Mouse (Mus musculus): ENCODE data around the gene Ctnna3. TPM values are rescaled to one million over a fixed set of nuclear protein-coding genes. Genes with fewer than 3 reads are reported as not detected.
"Not testable (repeated sequence)": the region's sequence is repeated elsewhere in the genome, so short reads cannot be mapped to it uniquely, and the experiment has no call there.

The Ctnna3 gene
- polyA plus RNA-seq, 2 experiments: 0.03 TPM; not detected in 1

GRCm38 (mm10) chr10:64396579-64396978, 966.7 kb downstream of the Ctnna3 start:
- Histone ChIP-seq H3K9me3 (ENCODE audit: control insufficient read depth, low read length) (no peaks in the 10 kb centered on the region), H3K27me3 (ENCODE audit: control insufficient read depth, insufficient read depth, low read length) (no peaks in the 10 kb centered on the region), H3K36me3 (replicated peaks; ENCODE audit: control insufficient read depth, insufficient read depth, low read depth) (no peaks in the 10 kb centered on the region), H3K9ac (replicated peaks) (no peak overlapping the region), H3K4me3 (ENCODE audit: insufficient read depth in 1 of 2, low read depth in 2 of 2, low read length in 2 of 2) (no peak overlapping the region), H3K4me2 (ENCODE audit: low read depth) (no peak overlapping the region), H3K27ac (no peak overlapping the region), H3K4me1 (replicated peaks; ENCODE audit: control insufficient read depth in 2 of 2, insufficient read depth in 2 of 2, low read length in 1 of 2) (no peaks in the 10 kb centered on the region)
- WGBS (ENCODE audit: insufficient replicate concordance): 32% methylated on average over 2 of the region's 2 CpGs
- ATAC-seq (ENCODE audit: insufficient read depth): no peak
- no peak for DNase-seq (ENCODE audit: low read depth in 3 of 3, low spot score in 3 of 3)
- TF ChIP-seq EP300 (IDR thresholded peaks at IDR 0.05; ENCODE audit: low read depth) (no peak), CTCF (IDR thresholded peaks at IDR 0.05; ENCODE audit: low read depth) (no peak)

DNA sequence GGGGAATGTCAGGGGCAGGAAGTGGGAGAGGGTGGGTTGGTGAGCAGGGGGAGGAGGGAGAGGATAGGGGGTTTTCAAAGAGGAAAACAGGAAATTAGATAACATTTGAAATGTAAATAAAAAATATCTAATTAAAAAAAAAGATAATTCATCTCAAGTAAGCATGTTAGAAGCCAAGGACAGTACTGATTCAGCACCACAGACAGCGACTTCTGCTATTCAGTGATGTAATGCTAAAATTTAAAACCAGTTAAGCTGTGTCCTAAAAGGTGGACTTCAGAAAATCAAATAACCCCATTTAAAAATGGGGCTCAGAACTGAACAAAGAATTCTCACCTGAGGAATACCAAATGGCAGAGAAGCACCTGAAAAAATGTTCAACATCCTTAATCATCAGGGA, 988.5 kb downstream of the Ctnna3 start:
- H3K9ac ChIP-seq (replicated peaks); DNase-seq (ENCODE audit: low read depth in 3 of 3, low spot score in 3 of 3); H3K9me3 ChIP-seq (ENCODE audit: control insufficient read depth, low read length); H3K27ac ChIP-seq; ATAC-seq (ENCODE audit: insufficient read depth); H3K4me3 ChIP-seq (ENCODE audit: insufficient read depth in 1 of 2, low read depth in 2 of 2, low read length in 2 of 2); H3K27me3 ChIP-seq (ENCODE audit: control insufficient read depth, insufficient read depth, low read length); H3K4me2 ChIP-seq (ENCODE audit: low read depth); H3K36me3 ChIP-seq (replicated peaks; ENCODE audit: control insufficient read depth, insufficient read depth, low read depth); H3K4me1 ChIP-seq (replicated peaks; ENCODE audit: control insufficient read depth in 2 of 2, insufficient read depth in 2 of 2, low read length in 1 of 2): not testable (repeated sequence)
- WGBS (ENCODE audit: insufficient replicate concordance): 11% methylated on average over 1 of the region's 1 CpGs

DNA sequence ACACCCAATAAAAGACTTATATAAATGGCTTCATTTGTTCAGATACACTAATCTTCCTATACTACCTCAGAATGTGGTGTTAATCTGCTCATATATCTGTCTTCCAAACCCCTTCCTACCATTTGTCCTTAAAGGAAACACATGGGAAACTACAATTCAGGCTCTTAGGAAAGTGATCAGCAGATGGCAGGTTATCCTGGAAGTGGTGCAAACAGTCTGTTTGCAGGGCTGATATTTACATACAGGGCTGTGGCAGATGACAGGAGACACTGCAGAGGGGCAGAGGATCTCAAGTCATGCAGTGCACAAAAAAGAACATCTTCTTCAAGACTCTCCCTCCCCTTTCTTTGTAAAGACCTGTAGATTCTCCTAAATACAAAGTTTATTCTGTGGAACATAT, 1008.8 kb downstream of the Ctnna3 start:
- no peaks in the 10 kb centered on the region for H3K4me1 ChIP-seq (replicated peaks; ENCODE audit: control insufficient read depth in 2 of 2, insufficient read depth in 2 of 2, low read length in 1 of 2)
- no peaks in the 10 kb centered on the region for H3K27me3 ChIP-seq (ENCODE audit: control insufficient read depth, insufficient read depth, low read length)
- H3K9ac ChIP-seq (replicated peaks): no peak overlapping the region
- DNase-seq (ENCODE audit: low read depth in 3 of 3, low spot score in 3 of 3): no peak
- no peak overlapping the region for H3K4me2 ChIP-seq (ENCODE audit: low read depth)
- no peak for TF ChIP-seq CTCF (IDR thresholded peaks at IDR 0.05; ENCODE audit: low read depth)
- H3K4me3 ChIP-seq (ENCODE audit: insufficient read depth in 1 of 2, low read depth in 2 of 2, low read length in 2 of 2): no peak overlapping the region
- no peak overlapping the region for H3K27ac ChIP-seq
- no peak for ATAC-seq (ENCODE audit: insufficient read depth)
- no peaks in the 10 kb centered on the region for H3K36me3 ChIP-seq (replicated peaks; ENCODE audit: control insufficient read depth, insufficient read depth, low read depth)
- no peaks in the 10 kb centered on the region for H3K9me3 ChIP-seq (ENCODE audit: control insufficient read depth, low read length)

- no peaks in the 10 kb centered on the region for H3K27me3 ChIP-seq (ENCODE audit: control insufficient read depth, insufficient read depth, low read length)
- no peaks in the 10 kb centered on the region for H3K36me3 ChIP-seq (replicated peaks; ENCODE audit: control insufficient read depth, insufficient read depth, low read depth)
- no peak overlapping the region for H3K4me2 ChIP-seq (ENCODE audit: low read depth)
- no peak for ATAC-seq (ENCODE audit: insufficient read depth)
- WGBS (ENCODE audit: insufficient replicate concordance): 57% methylated on average over 2 of the region's 2 CpGs
- no peak overlapping the region for H3K9ac ChIP-seq (replicated peaks)
- no peak overlapping the region for H3K27ac ChIP-seq
- H3K4me1 ChIP-seq (replicated peaks; ENCODE audit: control insufficient read depth in 2 of 2, insufficient read depth in 2 of 2, low read length in 1 of 2): no peaks in the 10 kb centered on the region
- H3K4me3 ChIP-seq (ENCODE audit: insufficient read depth in 1 of 2, low read depth in 2 of 2, low read length in 2 of 2): no peak overlapping the region
- no peak for TF ChIP-seq CTCF (IDR thresholded peaks at IDR 0.05; ENCODE audit: low read depth)
- no peak for TF ChIP-seq EP300 (IDR thresholded peaks at IDR 0.05; ENCODE audit: low read depth)
- H3K9me3 ChIP-seq (ENCODE audit: control insufficient read depth, low read length): no peaks in the 10 kb centered on the region
- no peak for DNase-seq (ENCODE audit: low read depth in 3 of 3, low spot score in 3 of 3)
These were observed 1018.7 kb downstream of the Ctnna3 start for GRCm38 (mm10) chr10:64448624-64449023.

- no peaks in the 10 kb centered on the region for H3K27me3 ChIP-seq (ENCODE audit: control insufficient read depth, insufficient read depth, low read length)
- ATAC-seq (ENCODE audit: insufficient read depth) (no peak), DNase-seq (ENCODE audit: low read depth in 3 of 3, low spot score in 3 of 3) (no peak)
- H3K4me3 ChIP-seq (ENCODE audit: insufficient read depth in 1 of 2, low read depth in 2 of 2, low read length in 2 of 2): no peak overlapping the region
- H3K4me2 ChIP-seq (ENCODE audit: low read depth): no peak overlapping the region
- TF ChIP-seq EP300 (IDR thresholded peaks at IDR 0.05; ENCODE audit: low read depth) (no peak), CTCF (IDR thresholded peaks at IDR 0.05; ENCODE audit: low read depth) (no peak)
- WGBS (ENCODE audit: insufficient replicate concordance): 57% methylated on average over 5 of the region's 5 CpGs
- H3K36me3 ChIP-seq (replicated peaks; ENCODE audit: control insufficient read depth, insufficient read depth, low read depth): no peaks in the 10 kb centered on the region
- H3K4me1 ChIP-seq (replicated peaks; ENCODE audit: control insufficient read depth in 2 of 2, insufficient read depth in 2 of 2, low read length in 1 of 2): no peaks in the 10 kb centered on the region
- H3K9ac ChIP-seq (replicated peaks): no peak overlapping the region
- H3K9me3 ChIP-seq (ENCODE audit: control insufficient read depth, low read length): no peaks in the 10 kb centered on the region
- no peak overlapping the region for H3K27ac ChIP-seq
These were observed 1053.4 kb downstream of the Ctnna3 start for GRCm38 (mm10) chr10:64483281-64483680.

- Histone ChIP-seq H3K9me3 (ENCODE audit: control insufficient read depth, low read length) (no peaks in the 10 kb centered on the region), H3K4me3 (ENCODE audit: insufficient read depth in 1 of 2, low read depth in 2 of 2, low read length in 2 of 2) (no peak overlapping the region), H3K9ac (replicated peaks) (no peak overlapping the region), H3K4me2 (ENCODE audit: low read depth) (no peak overlapping the region), H3K27me3 (ENCODE audit: control insufficient read depth, insufficient read depth, low read length) (no peaks in the 10 kb centered on the region), H3K27ac (no peak overlapping the region), H3K36me3 (replicated peaks; ENCODE audit: control insufficient read depth, insufficient read depth, low read depth) (no peaks in the 10 kb centered on the region), H3K4me1 (replicated peaks; ENCODE audit: control insufficient read depth in 2 of 2, insufficient read depth in 2 of 2, low read length in 1 of 2) (no peaks in the 10 kb centered on the region)
- DNase-seq (ENCODE audit: low read depth in 3 of 3, low spot score in 3 of 3): no peak
- no peak for TF ChIP-seq CTCF (IDR thresholded peaks at IDR 0.05; ENCODE audit: low read depth)
- no peak for ATAC-seq (ENCODE audit: insufficient read depth)
These were observed 1059.6 kb downstream of the Ctnna3 start for GRCm38 (mm10) chr10:64489471-64489870.
